Mouse (Mus musculus) telencephalon, adult 2 months (tissue): ENCODE measurements at regions not wholly inside any gene's neighbourhood (a gene's known extent, or its start where the extent isn't known, plus 50 kb on each side); places are given as distances from the start of the nearest gene placed in this dataset.
"Not testable (repeated sequence)": the region's sequence is repeated elsewhere in the genome, so short reads cannot be mapped to it uniquely, and the experiment has no call there.

ENCODE experiments used
- DNase-seq: peaks from one replicate; pipeline ENCODE4 v3.0.0-alpha.2; 2011; ENCODE audit warnings: low read depth, low spot score

DNA sequence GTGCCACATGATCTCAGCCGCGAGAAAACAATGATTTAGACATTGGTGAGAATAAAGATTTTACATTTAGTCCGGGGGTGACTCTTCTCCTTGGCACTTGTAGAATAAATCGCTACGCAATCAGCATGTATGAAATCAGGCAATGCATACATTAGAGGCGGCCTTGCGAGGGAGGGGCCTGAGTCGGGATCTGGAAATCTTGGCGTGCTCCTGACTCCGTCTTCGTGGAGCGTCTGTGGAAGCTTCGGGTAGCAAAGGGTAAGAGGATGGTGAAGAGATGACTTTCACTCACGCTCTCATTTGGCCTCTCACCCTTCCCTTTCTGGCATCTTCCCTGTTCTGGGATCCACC is 167.1 kb downstream of the Nkx6-1 start:
- no peak for DNase-seq

DNA sequence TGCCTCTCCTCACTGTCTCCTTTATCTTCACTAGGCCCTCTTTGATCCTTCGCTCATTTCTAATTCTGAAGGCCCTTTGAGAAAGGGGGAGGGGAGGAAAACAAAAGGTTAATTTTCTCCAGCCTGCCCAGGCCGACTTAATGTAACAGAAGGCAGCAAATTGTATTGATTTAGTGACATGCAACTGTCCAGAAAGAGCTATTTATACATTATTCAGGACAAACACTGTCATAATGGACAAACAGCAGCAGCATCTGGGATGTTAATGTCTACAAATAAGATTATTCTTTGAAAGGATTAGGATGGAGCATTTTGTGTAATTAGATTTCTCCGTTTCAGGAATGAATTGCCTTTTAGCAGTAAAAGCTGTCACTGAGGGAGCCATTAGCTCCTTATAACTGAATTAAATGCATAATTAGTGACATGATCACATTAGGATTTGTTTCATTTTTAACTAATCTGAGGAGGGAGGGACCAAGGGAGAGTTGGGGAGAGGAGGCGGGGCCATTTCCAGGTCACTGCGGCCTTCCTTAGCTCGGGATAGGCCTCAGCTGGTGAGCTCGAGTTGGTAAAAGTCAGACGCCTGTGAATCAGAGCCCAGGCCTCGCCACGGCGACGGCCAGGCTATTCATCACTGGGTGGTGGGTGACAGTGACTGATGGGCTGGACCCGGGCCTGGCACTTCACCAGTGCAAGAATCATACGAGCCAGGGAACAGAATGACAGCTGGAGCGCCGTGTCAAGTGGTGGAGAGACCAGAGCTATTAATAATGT is 167.7 kb downstream of the Nkx6-1 start:
- DNase-seq, result no peak

DNA sequence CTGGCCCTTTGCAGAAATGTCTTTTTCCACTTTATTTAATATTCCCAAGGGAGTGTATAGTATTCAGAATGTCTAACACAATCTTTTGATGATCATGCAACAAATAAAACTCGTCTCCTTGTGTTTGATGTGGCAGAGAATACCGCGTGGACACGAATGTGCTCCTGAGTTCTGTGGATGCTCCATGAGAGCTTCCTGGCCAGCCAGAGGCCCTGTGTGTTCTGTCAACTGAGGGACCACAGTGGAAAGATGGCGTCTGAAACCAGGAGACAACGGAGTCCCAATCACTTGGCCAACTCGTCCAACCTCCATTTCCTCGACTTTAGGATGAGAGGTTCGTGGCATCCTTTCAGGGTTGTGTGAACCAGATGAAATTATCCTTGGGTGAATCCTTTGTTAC is 168.6 kb downstream of the Nkx6-1 start:
- DNase-seq, result no peak

DNA sequence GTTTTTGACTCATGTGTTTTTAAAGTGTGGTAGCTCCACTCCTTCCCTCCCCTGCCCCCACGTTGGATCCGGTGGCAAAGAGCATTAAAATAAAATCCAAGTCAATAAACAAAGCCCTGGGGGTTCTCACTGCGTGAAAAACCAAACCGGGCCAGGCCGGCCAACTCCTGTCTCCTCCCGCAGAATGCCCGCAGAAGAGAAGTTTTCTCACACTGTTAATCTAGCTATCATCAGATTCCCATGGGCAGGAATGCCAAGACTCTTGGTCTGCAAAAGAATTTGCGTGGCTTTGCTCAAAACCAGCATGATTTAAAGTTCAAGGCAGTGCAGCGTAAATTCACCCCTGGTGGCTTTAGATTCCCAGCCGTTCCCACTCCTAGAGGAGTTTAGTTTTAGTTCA is 219.0 kb downstream of the Nkx6-1 start:
- no peak for DNase-seq

DNA sequence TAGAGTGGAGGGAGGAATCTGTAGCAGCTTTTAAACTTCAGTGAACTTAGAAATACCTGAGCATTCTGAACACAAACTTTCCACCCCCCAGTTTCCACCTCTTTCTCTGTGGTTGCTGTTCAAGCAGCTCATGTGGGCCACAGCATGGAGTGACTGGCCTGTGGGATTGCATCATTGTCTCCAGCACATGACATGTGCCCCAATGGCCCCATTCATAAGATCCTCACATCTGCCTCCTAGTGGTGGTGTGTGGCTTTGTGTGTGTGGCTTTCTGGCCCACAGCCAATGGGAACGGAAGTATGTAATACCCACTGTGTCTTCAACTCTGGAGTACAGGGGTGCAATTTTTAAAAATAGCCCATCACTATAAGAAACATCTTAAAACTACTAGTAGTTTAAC is 223.0 kb downstream of the Nkx6-1 start:
- no peak for DNase-seq

DNA sequence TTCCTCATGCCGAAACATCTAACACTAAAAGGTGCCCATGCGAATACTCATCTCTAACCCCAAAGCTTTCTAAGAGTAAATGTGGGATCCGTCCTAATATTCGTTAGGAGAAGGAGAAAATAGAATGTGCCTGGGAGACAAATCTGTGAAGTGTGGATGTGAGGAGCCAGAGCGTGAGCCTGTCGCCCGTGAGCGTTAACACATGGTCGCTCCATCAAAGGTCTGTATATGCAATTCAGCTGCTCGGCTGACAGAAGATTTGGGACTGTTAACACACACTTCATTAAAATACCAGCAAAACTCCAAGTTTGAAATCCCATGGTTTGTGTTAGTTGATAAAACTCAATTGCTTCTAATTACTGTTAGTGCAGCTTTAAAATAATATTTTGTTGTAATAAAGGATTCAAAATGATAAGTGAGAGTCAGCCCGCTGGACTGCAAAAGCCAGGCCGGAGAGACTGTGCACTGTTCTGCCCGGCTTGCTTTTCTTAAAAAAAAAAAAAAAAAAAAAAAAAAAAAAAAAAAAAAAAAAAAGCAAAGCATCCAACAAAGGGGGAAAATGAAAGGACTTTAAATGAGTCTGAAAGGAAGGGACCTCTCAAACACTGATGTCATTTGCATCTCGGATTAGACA is 227.0 kb downstream of the Nkx6-1 start:
- DNase-seq, result no peak

DNA sequence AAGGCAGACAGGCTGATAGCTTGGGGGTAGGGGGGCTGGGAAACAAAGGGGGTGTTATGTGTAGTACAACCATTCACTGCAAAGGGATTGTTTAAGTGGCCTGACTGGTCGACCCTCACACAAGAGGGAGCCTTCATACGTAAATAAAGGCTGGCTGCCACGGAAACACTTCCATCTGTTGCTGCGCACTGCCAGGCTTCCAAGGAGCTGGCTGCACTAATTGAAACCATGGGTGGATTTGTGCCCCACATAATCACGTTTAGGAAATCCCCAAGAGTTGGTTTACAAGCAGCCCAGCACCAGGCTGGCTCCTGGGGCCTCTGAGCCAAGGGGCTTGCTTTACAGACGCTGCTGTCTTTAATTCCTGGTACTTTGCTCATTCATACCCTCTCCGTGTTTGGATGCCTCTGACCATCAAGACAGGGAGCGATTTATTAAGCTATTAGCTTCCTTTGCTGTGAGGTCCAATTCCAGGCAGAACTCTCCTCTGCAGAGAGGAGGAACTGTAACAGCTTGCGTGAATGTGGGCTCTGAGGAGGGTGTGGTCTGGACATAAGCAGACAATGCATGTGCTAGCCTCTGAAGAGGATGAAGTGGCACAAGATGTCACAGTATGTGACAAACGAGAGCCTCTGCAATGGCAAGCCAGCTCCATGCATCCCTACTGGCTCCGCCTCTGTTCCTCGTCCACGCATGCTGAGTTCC is 238.6 kb downstream of the Nkx6-1 start:
- no peak for DNase-seq

DNA sequence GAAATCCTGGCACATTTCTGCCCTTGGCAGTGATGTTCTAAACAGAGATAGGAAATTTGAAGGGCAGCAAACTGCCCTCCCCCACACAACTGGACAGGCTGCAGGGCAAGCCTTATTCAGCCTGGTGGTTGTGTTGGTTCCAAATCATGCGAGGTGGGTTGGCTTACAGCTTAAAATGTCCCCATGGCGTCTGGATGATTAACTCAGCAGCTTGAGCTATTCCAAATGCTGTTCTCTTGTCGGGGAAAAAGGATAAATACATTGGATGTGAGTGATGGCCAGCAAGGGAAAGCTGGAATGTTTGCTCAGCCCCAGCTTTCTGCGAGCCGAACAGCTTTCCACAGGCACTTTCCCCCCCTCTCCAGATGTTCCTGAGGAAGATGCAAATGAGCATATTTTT is 280.5 kb downstream of the Nkx6-1 start:
- no peak for DNase-seq

DNA sequence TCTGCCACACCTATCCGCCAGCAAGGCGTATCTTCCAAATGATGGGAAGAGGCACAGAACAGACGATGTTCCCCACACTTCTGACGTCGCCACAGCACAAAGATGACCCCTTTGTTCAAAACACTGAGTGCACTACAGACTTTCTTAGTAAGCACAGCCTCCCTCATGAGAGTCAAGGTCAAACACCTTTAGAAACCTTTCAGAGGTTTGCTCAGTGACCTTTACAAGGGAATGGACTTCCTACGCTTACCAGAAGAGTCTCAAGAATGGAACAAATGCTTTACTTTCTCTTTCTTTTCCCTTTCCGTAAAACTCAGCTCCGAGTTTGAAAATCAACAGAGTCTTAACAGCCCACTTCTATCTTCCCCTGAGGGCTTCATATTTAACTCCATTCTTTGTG is 283.4 kb downstream of the Nkx6-1 start:
- no peak for DNase-seq

DNA sequence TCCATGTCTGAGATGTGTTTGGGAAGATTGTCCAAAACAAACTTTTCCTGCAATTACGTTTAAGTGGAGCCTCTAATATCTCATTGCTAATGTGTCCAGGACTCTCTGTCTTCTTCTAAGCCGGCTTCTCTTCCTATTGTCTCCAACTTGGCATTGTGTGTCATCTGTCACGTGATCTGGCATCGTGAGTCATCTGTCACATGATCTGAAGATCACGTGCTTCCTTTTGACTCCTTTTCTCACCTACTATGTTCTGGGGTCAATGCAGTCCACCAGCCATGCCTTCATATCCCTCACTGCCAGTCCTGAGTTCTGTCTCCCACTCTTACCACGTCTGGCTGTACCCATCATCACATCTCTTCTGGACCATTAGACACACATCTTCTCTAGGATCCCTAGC is 288.1 kb downstream of the Nkx6-1 start:
- DNase-seq, result no peak

DNA sequence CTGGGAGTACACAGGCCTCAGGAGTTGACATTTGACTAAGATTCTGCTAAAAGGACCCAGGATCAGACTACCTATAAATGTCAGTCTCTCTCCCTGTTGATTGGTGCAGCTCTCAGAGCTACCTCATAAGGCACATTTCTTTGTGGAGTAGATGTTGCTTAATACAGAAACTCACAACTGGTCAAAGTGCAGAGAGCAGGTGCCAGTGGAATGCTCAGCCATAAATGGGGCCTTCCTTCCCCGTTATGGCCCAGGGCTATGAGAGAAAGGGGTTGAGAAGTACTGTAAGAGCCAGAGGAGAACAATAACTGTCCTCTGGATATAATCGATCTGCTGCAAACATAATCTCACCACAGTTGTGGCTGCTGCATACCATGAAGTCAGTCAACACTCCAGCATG is 290.7 kb downstream of the Nkx6-1 start:
- no peak for DNase-seq

DNA sequence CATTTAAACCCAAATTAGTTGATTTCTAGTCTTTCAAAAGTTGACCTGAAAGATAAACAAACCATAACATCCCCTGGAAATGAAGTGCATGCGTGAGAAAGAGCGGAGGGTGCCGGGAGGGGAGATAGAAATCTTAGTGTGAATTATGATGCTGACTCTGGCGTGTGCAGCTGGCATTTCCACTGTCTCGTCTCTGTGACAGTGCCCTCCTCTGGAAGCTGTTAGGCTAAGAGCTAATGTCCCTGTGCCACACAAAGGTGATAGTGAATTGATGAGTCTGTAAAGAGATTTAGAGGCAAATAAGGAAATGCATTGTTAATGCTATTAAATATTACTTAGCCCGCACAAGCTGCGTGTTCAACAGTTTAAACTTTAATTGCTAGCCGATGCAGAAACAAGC is 292.6 kb downstream of the Nkx6-1 start:
- no peak for DNase-seq

DNA sequence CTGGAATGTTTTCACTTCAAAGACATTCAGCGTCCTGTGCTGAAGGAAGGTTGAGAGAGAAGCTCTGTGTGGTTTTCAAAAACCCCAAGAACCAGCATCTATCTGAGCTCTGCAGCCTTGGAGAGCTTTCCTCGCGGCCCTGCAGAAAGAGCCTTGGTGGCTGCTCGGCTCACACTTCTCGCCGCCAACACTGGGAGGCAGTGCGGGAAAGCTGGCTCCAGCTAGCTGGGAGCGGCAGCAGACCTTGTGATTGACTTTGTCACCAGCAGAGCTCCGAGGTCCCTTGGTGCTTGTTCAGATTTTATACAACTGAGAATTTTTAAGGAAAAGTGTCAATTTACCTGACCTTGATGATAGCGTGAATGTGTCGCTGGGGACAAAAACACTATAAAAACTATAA is 299.4 kb downstream of the Nkx6-1 start:
- peak; percentile 6 for DNase-seq

DNA sequence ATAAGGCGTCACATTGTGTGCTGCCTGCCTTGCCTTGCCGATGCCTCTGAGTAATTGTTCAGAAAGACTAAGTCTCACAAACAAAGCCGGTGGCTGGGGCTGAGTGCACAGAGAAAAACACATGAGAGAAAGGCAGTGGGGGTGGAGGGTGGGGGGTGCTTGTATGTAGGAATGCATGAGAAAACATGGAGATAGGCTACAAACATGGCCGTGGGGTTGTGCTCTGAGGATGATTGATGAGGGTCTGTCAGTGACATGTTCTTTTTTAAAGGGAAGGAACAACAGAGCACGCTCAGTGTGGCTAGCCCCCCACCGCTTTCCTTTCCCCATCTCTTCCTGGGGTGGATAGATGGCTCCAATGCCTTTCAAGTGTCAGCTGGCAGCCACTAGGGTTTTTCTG is 304.8 kb downstream of the Nkx6-1 start:
- no peak for DNase-seq

DNA sequence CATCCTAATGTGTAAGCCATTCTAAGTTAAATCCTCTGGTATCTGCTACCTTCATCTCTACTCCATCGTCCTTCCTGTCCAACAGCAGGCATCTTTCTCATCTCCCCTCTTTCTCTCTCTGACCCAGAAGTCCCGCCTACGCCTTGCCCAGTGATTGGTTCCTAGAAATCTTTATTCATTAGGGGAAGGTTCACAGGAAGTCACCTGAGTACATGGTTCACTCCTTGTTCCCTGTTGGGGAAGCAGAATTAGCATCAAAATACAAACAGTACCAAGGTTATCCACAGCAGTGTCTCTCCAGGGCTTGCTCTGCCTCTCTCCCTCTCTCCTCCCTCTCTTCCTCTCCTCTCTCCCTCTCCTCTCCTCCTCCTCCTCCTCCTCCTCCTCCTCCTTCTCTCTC is 319.4 kb downstream of the Nkx6-1 start:
- DNase-seq, result no peak

DNA sequence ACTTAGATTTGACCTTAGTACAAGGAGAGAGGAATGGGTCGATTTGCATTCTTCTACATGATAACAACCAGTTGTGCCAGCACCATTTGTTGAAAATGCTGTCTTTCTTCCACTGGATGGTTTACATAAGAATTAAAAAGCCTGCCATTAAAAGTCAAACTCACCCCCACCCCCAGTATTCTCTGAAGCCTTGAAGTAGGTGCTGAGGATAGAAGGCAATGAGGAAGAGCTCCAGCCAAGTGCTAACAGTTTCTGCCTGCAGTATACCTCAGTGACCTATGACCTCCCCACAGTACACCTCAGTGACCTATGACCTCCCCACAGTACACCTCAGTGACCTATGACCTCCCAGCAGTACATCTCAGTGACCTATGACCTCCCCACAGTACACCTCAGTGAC is 328.4 kb downstream of the Nkx6-1 start:
- DNase-seq, result not testable (repeated sequence)

DNA sequence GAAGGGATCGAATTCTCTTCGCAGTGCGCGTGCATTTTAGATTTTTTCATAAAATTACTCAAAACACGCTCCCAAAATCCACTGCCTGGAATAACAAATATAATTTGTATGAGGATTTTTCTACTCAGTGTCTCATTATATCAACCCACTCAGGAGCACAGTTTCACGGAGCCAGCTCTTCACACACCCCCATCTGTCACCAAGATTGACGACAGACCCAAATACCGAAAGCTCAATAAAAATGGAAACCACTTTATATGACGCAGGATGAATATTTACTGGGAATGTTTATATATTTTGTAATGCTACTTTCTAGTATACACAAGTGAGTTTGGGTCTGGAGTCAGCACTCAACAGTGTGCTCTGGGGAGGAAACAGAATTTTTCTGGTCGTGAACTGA is 333.0 kb downstream of the Nkx6-1 start:
- DNase-seq, result peak; percentile 1

DNA sequence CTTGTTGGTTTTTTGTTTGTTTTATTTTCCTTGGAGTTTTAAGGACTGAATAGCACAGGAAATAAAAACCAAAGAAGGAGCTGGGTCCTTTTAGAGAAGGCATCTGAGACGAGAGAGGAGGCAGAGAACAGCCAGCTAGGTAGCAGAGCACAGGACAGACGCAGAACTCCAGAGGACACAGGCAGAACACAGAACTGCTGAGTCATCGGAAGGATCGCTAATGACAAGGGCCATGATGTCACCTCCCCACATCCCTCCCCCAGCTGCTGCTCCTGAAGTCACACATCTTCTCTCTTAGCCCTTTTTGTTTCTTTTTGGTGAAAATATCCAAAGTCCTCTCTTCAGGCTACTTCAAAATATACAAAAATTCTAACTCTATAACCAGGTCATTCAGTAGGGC is 338.7 kb downstream of the Nkx6-1 start:
- DNase-seq, result no peak

DNA sequence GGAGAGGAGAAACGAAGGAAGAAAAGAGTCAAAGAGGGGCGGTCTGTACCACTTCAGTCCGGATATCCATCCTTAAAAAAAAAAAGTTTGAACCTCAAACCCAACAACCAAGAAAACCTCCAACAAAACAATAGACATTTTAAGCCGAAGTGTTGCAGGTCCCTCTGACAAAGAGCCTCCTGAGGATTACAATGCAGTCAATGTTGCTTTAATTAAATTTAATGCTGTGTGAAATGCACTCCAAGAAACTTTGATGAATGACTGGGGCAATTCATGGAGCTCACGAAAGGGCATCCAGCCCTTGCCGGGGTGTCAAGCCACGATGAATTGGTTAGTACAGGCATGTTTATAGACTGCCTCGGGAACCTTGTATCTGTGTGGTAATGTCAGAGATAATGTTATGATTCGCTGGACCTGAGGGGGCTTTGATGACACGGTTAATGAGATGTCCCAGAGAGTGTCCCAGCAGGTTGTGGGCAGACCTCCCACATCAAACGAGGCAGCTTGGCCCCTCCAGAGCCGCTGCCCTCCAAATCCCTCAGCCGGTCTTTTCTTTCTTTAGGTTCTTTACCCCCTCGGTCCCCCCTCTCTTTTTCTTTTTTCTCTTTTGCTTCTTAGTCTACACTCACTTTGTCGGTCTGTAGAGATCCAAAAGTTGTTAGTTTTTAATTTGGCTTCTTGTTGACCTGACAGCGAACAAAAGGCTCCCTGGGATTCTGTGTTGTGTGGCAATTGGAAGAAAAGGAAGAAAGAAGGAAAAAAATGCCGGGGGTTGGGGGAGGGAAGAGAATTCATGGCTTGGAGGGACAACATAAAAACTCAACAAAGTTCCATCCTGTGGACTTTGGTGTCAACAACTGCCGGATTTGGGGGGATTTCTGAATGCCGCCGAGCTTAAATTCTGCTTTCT is 341.5 kb downstream of the Nkx6-1 start:
- no peak for DNase-seq

DNA sequence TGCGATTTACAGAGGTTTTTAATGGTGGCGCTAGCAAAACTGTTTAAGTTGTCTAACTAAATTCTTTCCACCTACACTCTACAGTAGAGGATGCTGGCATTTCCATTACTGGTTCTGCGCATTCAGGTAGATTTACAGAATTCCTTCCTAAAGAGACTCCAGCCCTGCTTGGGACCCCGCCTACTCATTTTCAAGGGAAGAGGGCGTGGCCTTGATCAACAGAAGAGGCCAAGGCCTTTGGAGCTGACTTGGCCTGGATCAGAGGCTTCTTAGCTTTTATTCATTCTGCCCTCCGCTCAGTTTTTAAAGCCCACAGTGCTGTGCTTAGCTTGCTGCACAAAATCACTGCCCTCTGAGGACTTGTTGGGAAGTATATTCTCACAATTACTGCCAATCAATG is 364.8 kb downstream of the Nkx6-1 start:
- DNase-seq, result no peak

DNA sequence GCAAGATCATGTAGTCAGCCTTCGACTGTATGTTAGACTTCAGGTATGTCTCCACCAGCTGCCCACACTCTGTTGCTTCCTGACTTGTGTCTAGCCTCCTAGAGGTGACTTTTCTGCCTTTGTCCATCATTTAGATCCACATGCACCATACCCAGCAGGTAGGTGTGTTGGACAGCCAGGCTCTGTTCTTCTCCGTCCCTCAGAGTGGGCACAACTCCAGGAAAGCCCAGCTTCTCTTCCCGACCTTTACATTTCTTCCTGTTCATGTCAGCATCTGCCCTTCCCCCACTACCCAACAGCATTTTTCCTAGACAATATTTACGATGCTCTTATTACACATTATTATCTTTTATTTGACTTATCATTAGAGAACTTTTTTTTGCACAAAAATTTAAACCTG is 366.4 kb downstream of the Nkx6-1 start:
- DNase-seq, result no peak

DNA sequence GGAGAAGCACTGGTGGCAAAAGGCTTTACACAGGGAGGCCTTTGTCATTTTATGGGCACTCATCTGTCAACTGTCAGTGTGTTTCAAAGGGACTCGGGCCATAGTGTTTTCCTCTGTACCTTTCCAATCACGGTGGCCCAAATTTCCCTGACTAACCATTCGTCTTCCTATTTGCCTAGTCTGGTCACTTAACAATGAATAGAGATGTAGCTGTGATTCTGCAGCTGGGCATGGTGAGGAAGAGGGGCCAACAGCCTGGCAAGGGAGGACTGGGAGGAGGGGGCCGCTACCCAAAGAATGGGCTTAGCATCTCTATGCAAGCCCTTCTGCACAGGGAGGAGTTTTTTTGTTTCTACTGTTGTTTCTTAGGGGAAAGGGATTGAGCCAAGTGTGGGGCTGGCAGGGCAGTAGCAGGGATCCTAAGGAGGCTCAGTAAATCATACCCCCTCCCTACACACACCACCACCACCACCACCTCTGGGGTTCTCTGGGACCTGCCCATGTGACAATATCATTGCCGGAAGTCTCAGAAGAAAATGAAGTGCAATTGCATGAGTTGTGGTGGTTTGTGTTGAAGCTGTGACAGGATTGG is 367.2 kb downstream of the Nkx6-1 start:
- DNase-seq, result no peak
